Mouse (Mus musculus) CD4-positive helper T cell, adult 2 months (primary cell): Measurements from ENCODE around the gene Prima1.

Experiments used
- DNase-seq: peaks from one replicate; pipeline ENCODE4 v3.0.0-alpha.2; 2012; ENCODE audit warnings: low read depth, missing footprints, low spot score

Gene Prima1

DNA sequence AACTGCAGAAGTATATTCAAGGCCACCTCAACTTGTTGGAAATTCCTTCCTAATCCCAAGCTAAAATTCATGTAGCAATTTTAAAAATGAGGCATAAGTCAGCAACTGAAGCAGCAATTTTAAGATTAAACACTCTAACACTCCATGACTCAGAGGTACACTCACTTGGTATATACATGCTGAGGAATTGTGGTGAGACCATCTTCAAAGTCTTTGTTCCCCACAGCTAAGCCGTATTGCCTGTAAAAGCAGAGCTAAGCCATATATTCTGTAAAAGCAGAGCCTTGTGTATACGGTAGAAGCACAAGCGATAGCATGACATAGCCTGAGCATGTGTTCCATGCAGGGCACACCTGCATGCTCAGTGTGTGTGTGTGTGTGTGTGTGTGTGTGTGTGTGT lies 86.5 kb downstream of the Prima1 start:
- DNase-seq: no peak

DNA sequence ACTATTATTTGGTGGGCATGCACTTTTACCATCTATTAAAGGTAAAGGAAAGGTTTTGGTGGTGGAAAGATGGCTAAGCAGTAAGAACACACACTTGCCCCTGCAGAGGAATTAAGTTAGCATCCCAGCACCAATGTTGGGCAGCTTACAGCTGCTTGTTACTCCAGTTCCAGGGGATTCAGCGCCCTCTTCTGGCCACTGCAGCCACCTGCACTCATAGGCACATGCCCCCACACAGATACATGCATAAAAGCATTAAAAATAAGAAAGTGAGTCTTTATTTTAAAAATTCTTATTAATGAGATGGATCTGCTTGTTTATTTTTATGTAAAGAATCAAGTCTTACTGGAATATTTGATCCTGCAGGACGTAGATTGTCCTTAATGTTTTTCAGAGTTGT lies 87.0 kb downstream of the Prima1 start:
- no peak for DNase-seq

DNA sequence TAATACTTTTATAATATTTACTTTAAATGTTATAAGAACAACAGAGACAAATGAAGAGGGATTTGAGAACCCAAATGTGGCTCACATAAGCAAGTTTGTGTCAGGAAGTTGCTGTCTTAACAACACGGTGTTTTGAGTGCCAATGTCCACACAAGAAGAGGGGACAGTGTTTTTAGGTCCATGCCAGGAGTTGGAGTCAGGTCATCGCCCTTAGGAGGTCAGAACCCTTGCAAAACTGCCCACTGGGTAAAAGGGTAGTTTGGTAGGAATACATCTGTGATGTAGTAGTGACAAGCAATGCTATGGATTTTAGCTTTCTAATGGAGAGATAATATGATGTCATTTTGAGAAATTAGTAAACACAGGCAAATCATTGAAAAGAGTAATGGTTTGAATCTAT lies 91.7 kb downstream of the Prima1 start:
- no peak for DNase-seq
